Mouse (Mus musculus) C2C12 (cell line): ENCODE data around the gene Arnt2. TPM values are rescaled to one million over a fixed set of nuclear protein-coding genes. Genes with fewer than 3 reads are reported as not detected.

Source experiments
- H3K27me3 ChIP-seq: one replicate; pipeline ENCODE4 v1.6.1; 2011; ENCODE audit not compliant: control insufficient read depth, insufficient read depth, insufficient read length
- H3K36me3 ChIP-seq: one replicate; pipeline ENCODE4 v1.6.1; 2011; ENCODE audit not compliant: control insufficient read depth, insufficient read depth
- H3K4me3 ChIP-seq: one replicate; pipeline ENCODE4 v1.5.1; 2011; ENCODE audit warnings: mild to moderate bottlenecking, control low read depth; ENCODE audit not compliant: poor library complexity, insufficient read depth, severe bottlenecking
- H3K79me2 ChIP-seq: one replicate; pipeline ENCODE4 v1.6.1; 2011; ENCODE audit not compliant: control insufficient read depth, insufficient read depth
- H3K79me3 ChIP-seq: one replicate; pipeline ENCODE4 v1.6.1; 2011; ENCODE audit warnings: low read depth, control low read depth
- H3ac ChIP-seq: one replicate; pipeline ENCODE3; 2011; ENCODE audit warnings: low read depth; ENCODE audit not compliant: control insufficient read depth, insufficient read length
- CEBPB ChIP-seq: IDR thresholded peaks from one replicate; pipeline ENCODE4 v1.6.1; 2011; ENCODE audit warnings: low read depth, mild to moderate bottlenecking, control low read depth, moderate library complexity
- CTCF ChIP-seq: IDR thresholded peaks from one replicate; pipeline ENCODE4 v1.5.1; 2011; ENCODE audit not compliant: control insufficient read depth, insufficient read depth, insufficient read length
- FOSL1 ChIP-seq: IDR thresholded peaks from one replicate; pipeline ENCODE4 v1.8.0; 2011; ENCODE audit warnings: mild to moderate bottlenecking, low read length; ENCODE audit not compliant: poor library complexity, insufficient read depth, severe bottlenecking
- MAX ChIP-seq: IDR thresholded peaks from one replicate; pipeline ENCODE4 v1.6.1; 2011; ENCODE audit warnings: mild to moderate bottlenecking, control low read depth
- MYOD1 ChIP-seq: IDR thresholded peaks from one replicate; pipeline ENCODE4 v1.6.1; 2011; ENCODE audit warnings: low read depth; ENCODE audit not compliant: control insufficient read depth, insufficient read length
- MYOG ChIP-seq: IDR thresholded peaks from one replicate; pipeline ENCODE4 v1.6.1; 2011; ENCODE audit not compliant: control insufficient read depth, insufficient read length; ENCODE audit errors: extremely low read depth
- USF1 ChIP-seq: IDR thresholded peaks from one replicate; pipeline ENCODE4 v1.6.1; 2011; ENCODE audit warnings: low read depth, mild to moderate bottlenecking, control low read depth, moderate library complexity
- polyA plus RNA-seq: library from polyadenylated mRNA; unstranded; fragments of >200 nt; fragmentation: generic; extraction: Trizol; gene quantifications from one replicate; pipeline ENCODE4 v1.2.1, GENCODE M21; 2012; ENCODE audit warnings: missing spikeins

Gene Arnt2
- polyA plus RNA-seq, 1 experiment, result 3.6 TPM

DNA sequence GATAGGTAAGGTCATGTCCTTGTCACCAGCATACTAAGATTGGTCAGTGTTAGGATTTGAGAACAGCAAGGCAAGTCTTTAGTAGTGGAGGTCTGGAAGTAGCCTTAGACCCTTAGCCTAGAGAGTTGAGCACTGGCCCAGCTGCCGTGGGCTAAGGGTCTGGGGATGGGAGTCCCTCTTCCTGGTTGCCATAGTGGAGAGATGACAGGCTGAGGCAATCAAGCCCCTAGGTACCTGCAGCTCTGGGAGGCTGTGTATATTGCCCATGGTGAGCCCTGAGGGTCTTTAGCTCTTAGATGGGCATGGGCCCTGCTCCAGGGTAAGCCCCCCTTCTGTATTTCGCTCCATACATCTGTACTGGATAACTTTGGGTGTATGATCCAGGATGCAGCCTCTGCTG is 159.2 kb downstream of the Arnt2 start:
- no peaks in the 10 kb centered on the region for H3K27me3 ChIP-seq
- H3K36me3 ChIP-seq, result no peaks in the 10 kb centered on the region
- H3K79me2 ChIP-seq, result no peaks in the 10 kb centered on the region
- H3ac ChIP-seq, result no peak overlapping the region
- no peaks in the 10 kb centered on the region for H3K79me3 ChIP-seq
- no peak overlapping the region for H3K4me3 ChIP-seq
- TF ChIP-seq USF1, result no peak
- no peak for TF ChIP-seq MYOG
- TF ChIP-seq MYOD1, result no peak

DNA sequence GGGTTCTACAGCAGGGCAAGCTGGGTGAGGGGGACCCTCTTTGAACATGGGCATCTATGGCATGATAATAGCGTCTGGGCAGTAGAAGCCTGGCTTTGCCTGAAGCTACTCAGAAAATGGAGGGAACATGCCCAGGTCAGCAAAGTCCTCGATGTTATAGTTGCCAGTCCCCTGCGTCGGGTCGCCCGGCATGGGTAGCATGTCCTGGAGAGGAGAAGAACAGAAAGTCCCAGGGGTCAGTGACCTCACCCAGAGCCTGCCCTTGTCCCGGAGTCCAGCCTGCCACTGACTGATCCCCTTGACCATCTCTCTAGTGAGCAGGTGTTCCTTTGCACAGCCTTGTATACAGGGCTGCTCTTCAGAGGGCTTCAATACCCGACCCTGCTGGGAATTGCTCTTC is 160.0 kb downstream of the Arnt2 start:
- TF ChIP-seq MYOD1, result no peak
- H3K4me3 ChIP-seq, result no peak overlapping the region
- H3ac ChIP-seq, result no peak overlapping the region
- no peaks in the 10 kb centered on the region for H3K27me3 ChIP-seq
- no peaks in the 10 kb centered on the region for H3K79me3 ChIP-seq
- no peaks in the 10 kb centered on the region for H3K79me2 ChIP-seq
- H3K36me3 ChIP-seq, result no peaks in the 10 kb centered on the region

DNA sequence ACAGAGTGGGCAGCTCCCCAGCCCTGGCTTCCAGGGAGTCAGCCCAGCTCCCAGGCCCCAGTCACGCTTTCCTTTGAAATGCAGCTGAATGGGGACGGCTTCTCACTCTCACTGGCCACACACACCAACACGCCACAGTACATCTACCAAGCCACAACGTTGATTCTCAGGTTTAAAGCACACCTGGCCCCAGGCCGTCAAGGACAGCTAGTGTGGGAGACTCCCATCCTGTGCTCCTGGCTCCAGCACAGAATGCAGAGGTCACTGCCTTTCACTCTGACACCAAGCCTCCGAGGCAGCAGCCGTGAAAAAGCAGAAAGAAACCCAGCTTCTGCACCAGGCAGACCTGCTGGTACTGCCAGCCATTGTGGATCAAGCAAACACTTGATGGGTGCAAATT is 160.6 kb downstream of the Arnt2 start:
- Histone ChIP-seq H3K4me3 (no peak overlapping the region), H3K36me3 (no peaks in the 10 kb centered on the region), H3ac (no peak overlapping the region), H3K79me3 (no peaks in the 10 kb centered on the region), H3K79me2 (no peaks in the 10 kb centered on the region), H3K27me3 (no peaks in the 10 kb centered on the region)
- no peak for TF ChIP-seq CTCF
- TF ChIP-seq MYOD1, result no peak
- no peak for TF ChIP-seq CEBPB
- no peak for TF ChIP-seq USF1
- no peak for TF ChIP-seq MYOG
- no peak for TF ChIP-seq FOSL1
- no peak for TF ChIP-seq MAX

DNA sequence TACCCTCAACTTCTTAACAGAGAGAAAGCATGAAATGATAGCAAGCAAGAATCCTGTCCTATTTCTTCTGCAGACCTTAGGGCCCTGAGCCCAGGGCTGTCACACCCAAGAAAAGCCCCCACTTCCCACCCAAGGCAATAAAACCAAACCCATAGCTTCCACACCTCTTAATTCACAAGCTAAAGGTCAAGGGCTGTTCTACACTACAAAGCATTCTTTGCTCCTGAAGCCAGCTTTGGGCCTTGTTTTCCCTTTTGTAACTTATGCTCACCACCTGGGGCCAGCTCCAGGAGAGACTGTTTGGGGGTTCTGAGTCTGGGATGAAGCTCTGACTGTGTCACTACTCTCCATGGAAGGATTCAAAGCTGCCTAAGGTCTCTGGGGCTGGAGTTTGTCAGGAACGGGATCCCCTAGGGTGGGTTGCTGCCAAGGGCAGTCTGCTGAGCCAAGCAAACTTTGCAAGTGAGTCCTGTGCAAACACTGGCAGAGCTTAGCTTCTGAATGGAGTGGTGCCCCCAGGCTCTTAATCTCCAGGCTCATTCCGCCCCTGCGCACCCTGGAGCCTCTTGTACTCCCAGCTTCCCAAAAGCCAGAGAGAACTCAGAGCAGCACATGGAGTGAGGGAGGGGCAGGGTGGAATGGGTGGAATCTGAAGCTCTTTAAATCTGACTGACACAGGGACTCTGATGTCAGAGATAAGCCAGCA is 161.9 kb downstream of the Arnt2 start:
- Histone ChIP-seq H3K79me2 (no peaks in the 10 kb centered on the region), H3K36me3 (no peaks in the 10 kb centered on the region), H3ac (no peak overlapping the region), H3K27me3 (no peaks in the 10 kb centered on the region), H3K4me3 (no peak overlapping the region), H3K79me3 (no peaks in the 10 kb centered on the region)
- no peak for TF ChIP-seq FOSL1
- TF ChIP-seq CEBPB, result no peak
- TF ChIP-seq MYOD1, result no peak
- no peak for TF ChIP-seq USF1
- no peak for TF ChIP-seq CTCF
- no peak for TF ChIP-seq MYOG
- no peak for TF ChIP-seq MAX

DNA sequence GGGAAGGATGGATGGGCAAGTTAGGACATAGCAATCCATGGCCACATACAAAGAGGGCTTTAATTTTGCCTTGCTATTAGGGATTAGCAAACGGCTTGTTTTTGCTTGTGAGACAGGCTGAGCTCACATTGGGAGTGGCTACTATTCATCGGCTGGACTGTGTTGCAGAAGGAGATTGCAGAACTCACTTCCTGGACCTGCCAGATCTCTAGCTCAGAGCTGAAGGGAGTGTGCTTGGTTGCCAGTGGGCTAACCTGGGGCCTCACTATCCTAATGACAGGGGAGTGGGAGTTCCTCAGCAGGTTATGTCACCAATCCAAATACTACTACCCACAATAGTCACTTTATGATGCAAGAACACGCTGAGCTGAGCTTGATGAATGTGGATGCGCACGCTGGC is 163.1 kb downstream of the Arnt2 start:
- TF ChIP-seq MYOD1, result no peak
- TF ChIP-seq MYOG, result no peak
- TF ChIP-seq FOSL1, result no peak
- no peak for TF ChIP-seq CEBPB
- no peak for TF ChIP-seq MAX
- no peak for TF ChIP-seq USF1
- no peak for TF ChIP-seq CTCF
- H3ac ChIP-seq, result no peak overlapping the region
- H3K79me3 ChIP-seq, result no peaks in the 10 kb centered on the region
- H3K27me3 ChIP-seq, result no peaks in the 10 kb centered on the region
- no peaks in the 10 kb centered on the region for H3K36me3 ChIP-seq
- no peak overlapping the region for H3K4me3 ChIP-seq
- H3K79me2 ChIP-seq, result no peaks in the 10 kb centered on the region

DNA sequence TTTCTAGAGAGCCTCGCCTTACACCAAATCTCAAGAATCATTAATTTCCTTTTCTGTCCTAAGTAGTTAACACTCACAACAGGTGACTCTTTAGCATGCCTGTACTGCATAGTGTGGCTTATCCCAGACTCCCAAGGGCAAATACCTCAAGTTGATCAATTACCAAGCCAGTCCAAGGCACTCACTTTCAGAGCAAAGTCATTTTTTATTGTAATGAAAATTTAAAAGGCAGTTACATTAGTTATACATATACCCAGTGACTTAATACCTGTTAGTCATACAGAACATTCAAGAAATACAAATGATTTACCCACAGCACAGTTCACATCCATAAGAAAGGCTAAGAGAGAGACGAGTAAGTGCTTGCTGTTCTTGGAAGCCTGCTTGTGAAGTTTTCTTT is 163.9 kb downstream of the Arnt2 start:
- H3K79me3 ChIP-seq, result no peaks in the 10 kb centered on the region
- H3K4me3 ChIP-seq, result no peak overlapping the region
- H3ac ChIP-seq, result no peak overlapping the region
- H3K79me2 ChIP-seq, result no peaks in the 10 kb centered on the region
- H3K36me3 ChIP-seq, result no peaks in the 10 kb centered on the region
- TF ChIP-seq MAX (no peak), USF1 (no peak), MYOG (no peak), CEBPB (no peak)
- no peaks in the 10 kb centered on the region for H3K27me3 ChIP-seq
